Mouse (Mus musculus) cerebellum, postnatal 4 days (tissue): ENCODE measurements around the gene Pih1d2.
A peak's percentile ranks its signal among the peaks of the same experiment; 100 is the strongest.

ENCODE experiments used
- DNase-seq, 2 experiments: peaks; one replicate each; pipeline ENCODE4 v3.0.0; 2022; ENCODE audit warnings: low spot score in 2 of 2, mixed read lengths in 1 of 2

Pih1d2 gene

GRCm38 (mm10) chr9:50616766-50617603 is at the start of gene Pih1d2, which contains the start of gene Nkapd1:
Pih1d2 (plus strand) TSS chr9:50617321.
Nkapd1 (minus strand) TSS chr9:50617464.
- DNase-seq: peak; percentile 74 to 91

GRCm38 (mm10) chr9:50567372-50567771 is 49.7 kb upstream of the Pih1d2 start:
- DNase-seq: no peak

GRCm38 (mm10) chr9:50567881-50568280 is 49.2 kb upstream of the Pih1d2 start:
- no peak for DNase-seq

- DNase-seq: no peak
Measured at GRCm38 (mm10) chr9:50569599-50570525, 47.3 kb upstream of the Pih1d2 start.

- no peak for DNase-seq
Measured at GRCm38 (mm10) chr9:50580370-50580769, 36.8 kb upstream of the Pih1d2 start.

GRCm38 (mm10) chr9:50585145-50585818 is 31.8 kb upstream of the Pih1d2 start:
- DNase-seq: no peak

GRCm38 (mm10) chr9:50586955-50587354 is 30.2 kb upstream of the Pih1d2 start:
- no peak for DNase-seq

- no peak for DNase-seq
Measured at GRCm38 (mm10) chr9:50590856-50591518, 26.1 kb upstream of the Pih1d2 start.

GRCm38 (mm10) chr9:50592955-50593354 is 24.2 kb upstream of the Pih1d2 start:
- no peak for DNase-seq

- peak in 1 of 2 experiments; percentile 23 for DNase-seq
Measured at GRCm38 (mm10) chr9:50593544-50593943, 23.6 kb upstream of the Pih1d2 start.

GRCm38 (mm10) chr9:50594794-50595417 is 22.2 kb upstream of the Pih1d2 start:
- no peak for DNase-seq

- no peak for DNase-seq
Measured at GRCm38 (mm10) chr9:50596973-50597372, 20.1 kb upstream of the Pih1d2 start.

- DNase-seq: no peak
Measured at GRCm38 (mm10) chr9:50601536-50601935, 15.6 kb upstream of the Pih1d2 start.

GRCm38 (mm10) chr9:50602055-50602845 is 14.9 kb upstream of the Pih1d2 start:
- DNase-seq: no peak

- DNase-seq: peak; percentile 90 to 91
Measured at GRCm38 (mm10) chr9:50603189-50603997, 13.7 kb upstream of the Pih1d2 start, which contains the start of the genes Sdhd and Timm8b. Sdhd (minus strand) TSS chr9:50603812. Timm8b (plus strand) TSS chr9:50603910.

- DNase-seq: no peak
Measured at GRCm38 (mm10) chr9:50603998-50604324, 13.2 kb upstream of the Pih1d2 start.

GRCm38 (mm10) chr9:50604338-50604737 is 12.8 kb upstream of the Pih1d2 start:
- no peak for DNase-seq

- no peak for DNase-seq
Measured at GRCm38 (mm10) chr9:50612115-50612514, 5.0 kb upstream of the Pih1d2 start.

- DNase-seq: no peak
Measured at GRCm38 (mm10) chr9:50616161-50616560, 960 bp upstream of the Pih1d2 start.
